Mouse (Mus musculus): Measurements from ENCODE around the gene Iqub.

Iqub gene

DNA sequence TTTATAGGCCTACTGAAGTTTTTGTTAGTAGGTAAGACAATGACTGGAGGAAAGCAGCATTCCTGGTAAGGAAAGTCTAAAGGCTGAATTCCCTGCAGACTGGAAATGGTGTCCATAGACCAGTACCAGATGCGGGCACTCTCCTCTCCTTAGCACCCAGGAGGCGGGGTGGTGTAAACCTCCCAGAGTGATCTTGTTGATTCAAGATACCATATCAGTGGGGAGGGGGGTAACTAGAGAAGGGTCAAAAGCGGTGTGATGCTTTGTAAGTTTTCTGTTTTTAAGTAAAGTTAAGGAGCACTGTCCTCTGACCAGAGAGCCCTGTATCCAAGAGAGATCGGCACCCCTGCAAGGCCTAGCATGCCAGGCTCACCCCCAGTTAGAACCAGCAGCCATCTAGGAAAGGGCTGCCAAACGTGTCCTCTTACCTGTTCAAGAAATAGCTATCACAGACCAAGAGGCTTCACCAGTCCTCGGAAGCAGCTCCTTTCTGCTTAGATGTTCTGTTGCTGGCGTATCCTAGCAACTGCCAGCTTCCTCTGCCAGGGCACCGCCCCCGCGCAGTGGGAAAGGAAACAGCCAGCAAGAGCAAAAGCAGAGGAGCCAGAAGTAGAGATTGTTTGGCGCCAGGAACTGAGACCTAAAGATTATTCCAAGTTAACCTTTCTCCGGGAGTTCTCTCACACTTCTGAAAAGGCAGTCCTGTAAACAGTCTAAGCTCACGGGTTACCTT, at the start of gene Iqub:
Gene Iqub (minus strand): TSS at position 516 of the 733 bp plus-strand sequence.
- peak; percentile 74 for DNase-seq (ENCODE audit: low read depth, low spot score)

DNA sequence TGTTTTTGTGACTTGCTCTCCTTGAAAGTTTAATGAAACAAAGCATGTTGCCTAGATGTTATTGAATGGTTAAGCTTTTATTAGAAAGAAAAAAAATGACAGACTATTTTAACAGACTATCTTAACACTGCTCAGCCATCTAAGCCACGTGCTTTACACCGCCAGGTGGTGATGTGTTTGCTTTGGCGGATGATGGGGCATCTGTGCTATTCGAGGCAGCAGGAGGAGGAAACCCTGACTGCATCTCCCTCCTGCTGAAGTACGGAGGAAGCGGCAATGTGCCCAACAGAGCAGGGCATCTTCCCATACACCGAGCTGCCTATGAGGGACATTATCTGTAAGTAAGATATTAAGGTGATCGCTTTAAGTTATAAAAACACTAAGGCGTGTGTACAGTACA, 49.2 kb upstream of the Iqub start:
- DNase-seq (ENCODE audit: low read depth, low spot score), result no peak

DNA sequence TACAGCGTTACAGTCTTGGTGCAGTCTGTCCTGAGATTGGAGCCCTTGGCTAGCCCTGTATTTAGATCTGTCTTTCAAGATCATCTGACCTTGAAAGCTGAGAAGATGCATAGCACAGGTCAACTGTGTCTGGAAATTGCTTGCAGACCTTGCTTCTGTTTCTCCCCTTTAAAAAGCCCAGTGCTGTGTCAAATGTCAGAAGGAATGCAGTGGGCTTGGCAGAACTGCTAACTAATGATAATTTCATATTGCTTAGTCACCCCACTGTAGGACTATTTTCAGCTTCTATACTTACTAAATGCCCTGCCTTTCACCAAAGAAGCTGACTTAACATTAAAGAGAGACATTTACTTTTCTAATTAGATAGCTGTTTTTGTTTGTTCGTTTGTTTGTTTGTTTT, 40.6 kb upstream of the Iqub start:
- DNase-seq (ENCODE audit: low read depth, low spot score), result no peak

DNA sequence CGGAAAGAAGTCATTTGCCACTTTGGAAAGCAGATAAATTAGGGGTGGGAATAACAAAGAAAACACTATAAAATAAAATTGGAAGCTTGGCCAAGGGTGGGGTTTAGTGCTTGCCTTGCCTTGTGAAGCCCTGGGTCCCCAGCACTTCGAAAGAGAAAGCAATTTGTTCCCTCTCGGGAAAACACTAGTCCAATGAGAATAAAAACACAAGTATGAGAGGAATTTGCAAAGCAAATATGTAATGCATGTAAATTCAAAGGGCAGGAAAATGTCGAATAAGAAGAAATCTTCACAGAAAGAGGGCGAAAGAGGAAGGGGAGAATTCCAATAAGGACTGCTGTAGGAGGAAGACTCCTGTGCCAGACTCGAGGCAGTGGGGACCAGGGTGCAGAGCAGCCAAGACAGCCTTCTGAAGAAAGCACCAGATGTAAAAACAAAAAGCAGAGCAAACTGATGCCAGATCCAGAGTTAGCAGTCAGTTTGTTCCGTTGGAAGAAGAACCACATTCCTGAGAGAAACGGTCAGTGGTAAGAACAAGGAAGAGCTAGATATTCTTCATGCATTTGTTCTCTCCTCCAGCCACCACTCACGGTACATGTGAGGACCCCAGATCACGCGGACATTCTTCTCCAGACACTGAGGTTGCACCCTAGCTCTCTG, 39.7 kb upstream of the Iqub start:
- no peak for DNase-seq (ENCODE audit: low read depth, low spot score)

DNA sequence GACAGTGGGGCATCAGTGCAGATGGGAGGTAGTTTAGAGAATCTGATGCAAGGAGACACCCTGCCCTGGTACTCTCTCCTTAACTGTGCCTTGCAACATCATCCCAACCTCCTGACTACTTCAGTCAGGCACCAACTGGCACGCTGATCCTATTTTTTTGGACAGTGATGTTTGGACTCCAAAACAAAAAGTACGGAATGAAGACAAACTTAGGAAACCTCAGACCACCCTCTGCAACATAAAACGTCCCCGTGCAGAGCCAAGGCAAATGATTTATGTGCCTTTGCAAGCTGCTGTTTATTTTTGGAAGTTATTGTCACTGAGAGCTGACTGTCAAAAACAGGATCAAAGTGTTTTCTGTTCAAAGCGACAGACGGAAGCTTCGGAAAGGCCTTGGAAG, 37.2 kb upstream of the Iqub start:
- no peak for DNase-seq (ENCODE audit: low read depth, low spot score)

DNA sequence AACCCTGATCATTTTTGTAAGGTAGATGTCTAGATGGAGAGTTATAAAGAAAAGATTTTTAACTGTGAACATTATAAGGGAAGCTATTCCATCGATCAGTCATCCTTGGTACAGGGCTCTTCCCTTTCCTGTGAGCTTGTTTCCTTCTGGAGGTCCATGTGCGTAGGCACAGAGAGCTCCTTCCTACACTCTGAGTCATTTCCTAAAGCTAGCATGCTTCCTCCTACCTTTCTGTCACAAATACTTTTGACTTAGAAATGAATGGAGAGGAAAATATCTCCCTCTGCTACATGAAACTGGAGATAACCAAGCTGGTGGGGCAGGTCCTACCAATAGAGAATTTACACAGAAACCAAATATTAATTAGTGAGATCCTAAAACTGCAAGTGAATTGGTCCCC, 34.9 kb upstream of the Iqub start:
- no peak for DNase-seq (ENCODE audit: low read depth, low spot score)

DNA sequence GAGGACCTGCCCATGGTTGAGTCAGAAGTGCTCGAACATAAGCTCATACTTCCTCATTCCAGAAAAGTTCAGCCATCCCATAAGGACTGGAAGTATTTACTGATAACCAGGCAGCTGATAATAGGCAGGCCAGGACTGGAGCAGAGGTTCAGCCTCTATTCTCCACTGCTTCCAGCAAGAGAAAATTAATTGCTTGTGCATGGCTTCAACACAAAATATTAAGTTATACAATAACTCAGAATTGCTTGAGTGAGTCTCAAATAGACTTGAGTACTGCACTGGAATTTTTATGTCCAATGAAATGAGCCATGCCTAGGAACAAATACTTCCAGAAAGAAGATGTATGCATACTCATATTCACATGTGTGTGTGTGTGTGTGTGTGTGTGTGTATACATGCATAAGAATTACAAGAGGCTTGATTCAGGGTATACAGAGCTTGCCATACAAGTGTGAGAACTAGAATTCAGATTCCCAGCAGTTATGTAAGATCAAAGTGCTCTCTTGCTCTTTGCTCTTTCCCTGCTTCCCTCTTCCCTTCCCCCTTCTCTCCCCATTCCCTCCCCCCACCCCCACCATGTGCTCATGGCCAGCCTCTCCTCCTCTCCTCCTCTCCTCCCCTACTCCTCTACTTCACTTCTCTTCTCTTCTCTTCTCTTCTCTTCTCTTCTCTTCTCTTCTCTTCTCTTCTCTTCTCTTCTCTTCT, 32.0 kb upstream of the Iqub start:
- DNase-seq (ENCODE audit: low read depth, low spot score), result no peak

DNA sequence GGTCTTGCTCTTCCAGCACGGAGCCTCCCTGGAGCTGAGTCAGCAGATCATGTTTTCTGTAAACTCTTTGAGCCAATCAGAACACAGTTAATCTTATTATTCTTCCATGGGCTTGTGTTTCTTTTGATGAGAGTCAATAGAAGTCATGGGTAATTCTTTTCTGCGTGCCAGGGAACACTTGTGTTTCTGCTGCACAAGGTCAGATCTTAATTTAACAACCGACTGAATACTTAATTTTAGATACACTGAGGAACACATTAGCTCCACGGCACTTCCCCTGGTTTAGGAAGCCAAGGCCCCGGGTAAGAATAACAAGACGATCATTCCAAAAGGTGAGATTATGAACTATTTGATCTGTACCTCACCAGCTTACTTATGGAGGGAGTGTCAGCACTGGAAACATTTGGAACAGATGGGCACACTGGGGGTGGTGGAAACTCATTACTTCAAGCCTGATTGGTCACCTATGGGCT, 28.3 kb upstream of the Iqub start:
- DNase-seq (ENCODE audit: low read depth, low spot score), result no peak

DNA sequence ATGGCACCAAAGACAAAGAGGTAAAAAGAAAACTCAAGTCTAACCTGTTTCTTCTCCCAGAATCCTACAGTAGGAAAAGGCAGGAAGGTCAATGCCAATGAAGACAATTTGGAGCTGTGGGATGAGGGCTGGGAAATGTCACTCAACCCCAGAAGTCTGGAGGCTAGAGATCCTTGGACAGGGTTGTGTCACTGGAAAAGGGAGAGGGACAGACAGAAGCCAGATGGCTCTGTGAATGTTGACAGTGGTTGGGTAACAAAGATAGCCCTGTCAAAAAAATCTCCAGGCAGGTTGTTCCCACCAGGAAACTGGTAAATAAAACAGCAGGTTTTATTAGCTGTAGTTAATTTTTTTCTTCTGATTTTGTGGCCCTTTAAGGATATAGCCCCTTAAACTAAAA, 27.5 kb upstream of the Iqub start:
- no peak for DNase-seq (ENCODE audit: low read depth, low spot score)

DNA sequence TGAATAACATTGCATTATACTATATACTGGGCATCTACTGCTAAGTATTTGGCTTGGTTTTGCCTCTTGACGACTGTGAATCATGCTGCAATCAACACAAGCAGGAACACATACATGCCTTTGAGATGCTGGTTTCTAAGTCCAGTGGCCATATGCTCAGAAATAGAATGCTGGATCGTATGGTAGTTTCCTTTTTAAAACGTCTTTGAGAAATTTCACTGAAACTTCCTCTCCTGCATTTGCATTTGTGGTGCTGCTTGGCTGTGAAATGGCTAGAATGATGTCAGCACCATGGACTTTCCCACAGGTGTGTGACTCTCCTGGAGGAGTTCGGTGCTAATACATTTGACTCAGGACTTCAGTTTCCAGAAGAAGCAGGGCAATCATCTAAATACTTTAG, 25.2 kb upstream of the Iqub start:
- DNase-seq (ENCODE audit: low read depth, low spot score), result no peak

DNA sequence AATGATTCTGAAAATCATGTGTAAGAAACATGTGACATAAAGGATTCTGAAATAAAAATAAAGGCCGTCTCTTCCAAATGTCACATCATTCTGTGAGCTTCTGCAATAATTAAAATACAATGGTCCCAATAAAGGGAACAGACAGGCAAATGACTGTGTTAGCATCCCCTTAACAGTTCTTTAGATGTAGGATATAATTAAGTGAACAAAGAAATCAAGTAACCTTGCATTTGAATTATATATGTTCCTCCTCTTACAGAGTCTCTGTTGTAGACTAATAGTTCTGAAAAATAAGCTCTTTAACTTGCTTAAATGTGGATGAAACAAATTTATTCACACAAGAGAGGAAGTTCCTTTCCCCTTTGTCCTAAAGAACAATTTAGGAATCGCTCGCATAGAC, 23.6 kb upstream of the Iqub start:
- no peak for DNase-seq (ENCODE audit: low read depth, low spot score)

DNA sequence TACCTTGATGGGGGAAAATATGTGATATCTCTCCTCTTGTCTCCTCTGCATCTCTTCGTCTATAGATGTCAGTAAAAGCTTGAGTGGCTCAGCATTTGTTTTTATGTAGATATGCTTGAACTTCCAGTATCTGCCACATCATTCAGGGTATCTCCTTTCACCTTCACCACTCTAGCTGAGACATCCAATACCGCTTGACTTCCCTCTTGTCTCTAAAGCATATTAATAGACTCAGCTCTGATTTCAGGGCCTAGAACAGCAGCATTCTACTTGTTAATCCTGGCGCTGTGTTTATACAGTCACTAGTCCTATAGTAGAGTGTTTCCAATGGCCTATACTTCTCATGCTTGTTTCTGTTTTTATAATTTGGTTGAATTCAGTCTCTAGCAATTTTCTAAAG, 17.9 kb upstream of the Iqub start:
- no peak for DNase-seq (ENCODE audit: low read depth, low spot score)

DNA sequence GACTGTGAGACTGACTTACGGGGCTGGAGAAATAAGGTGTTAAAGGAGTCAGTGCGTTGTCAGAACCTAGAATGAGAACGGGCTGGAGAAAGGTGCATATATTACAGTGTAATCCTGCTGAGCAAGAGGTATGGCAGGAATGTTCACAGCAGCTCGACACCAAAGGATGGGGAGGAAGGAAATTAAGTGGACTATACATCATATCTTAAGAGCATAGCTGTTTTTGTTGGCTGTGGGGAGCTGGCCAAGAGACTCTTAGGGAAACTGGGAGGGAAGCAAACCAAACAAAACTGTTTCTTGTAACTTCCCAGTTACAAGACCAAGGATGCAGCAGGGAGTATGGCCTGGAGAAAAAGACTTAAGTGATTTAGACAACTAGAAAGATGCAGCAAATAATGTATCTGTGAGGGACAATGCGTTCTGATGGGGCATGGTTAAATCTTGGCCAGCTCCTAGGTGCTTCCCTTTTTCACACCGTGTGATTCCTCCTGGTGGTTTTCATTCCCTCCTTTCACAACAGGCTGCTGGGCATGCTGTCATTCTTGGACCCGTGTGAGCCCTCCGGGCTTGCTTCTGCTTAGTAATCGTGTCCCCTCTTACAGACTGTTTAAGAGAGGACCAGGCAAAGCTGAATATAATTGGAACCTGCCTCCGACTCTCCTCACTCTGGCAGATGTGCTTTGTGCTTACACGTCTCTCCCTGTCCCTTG, 16.0 kb upstream of the Iqub start:
- DNase-seq (ENCODE audit: low read depth, low spot score), result no peak

DNA sequence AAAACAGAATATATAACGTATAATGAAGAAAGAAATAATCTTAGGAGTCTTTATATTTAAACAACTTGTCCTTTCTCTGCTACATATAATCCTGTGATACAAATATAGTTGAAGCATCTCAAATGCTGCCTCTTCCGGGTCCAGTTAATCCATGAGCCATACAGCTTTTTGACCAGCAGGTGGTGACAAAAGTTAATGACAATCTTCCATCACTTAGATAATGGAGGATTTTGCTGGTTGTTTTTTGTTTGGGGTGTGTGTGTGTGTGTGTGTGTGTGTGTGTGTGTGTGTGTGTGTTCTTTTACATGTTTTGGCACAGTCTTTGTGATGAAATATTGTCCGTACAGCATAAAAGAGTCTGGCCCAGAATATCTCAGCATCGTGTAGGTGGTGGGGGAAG, 15.3 kb upstream of the Iqub start:
- DNase-seq (ENCODE audit: low read depth, low spot score), result peak; percentile 50

DNA sequence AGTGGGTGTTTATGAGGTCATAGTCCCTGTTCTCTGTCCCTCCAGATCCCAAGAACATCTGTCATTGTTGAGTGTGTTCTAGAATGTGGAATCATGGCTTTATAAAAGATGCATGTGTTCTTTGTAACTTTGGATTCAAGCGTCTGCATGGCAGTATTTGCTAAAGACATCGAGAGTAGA, 13.1 kb upstream of the Iqub start, which contains the start of gene Asb15:
Gene Asb15 (plus strand): TSS at position 81 of the 180 bp plus-strand sequence.
- no peak for DNase-seq (ENCODE audit: low read depth, low spot score)

DNA sequence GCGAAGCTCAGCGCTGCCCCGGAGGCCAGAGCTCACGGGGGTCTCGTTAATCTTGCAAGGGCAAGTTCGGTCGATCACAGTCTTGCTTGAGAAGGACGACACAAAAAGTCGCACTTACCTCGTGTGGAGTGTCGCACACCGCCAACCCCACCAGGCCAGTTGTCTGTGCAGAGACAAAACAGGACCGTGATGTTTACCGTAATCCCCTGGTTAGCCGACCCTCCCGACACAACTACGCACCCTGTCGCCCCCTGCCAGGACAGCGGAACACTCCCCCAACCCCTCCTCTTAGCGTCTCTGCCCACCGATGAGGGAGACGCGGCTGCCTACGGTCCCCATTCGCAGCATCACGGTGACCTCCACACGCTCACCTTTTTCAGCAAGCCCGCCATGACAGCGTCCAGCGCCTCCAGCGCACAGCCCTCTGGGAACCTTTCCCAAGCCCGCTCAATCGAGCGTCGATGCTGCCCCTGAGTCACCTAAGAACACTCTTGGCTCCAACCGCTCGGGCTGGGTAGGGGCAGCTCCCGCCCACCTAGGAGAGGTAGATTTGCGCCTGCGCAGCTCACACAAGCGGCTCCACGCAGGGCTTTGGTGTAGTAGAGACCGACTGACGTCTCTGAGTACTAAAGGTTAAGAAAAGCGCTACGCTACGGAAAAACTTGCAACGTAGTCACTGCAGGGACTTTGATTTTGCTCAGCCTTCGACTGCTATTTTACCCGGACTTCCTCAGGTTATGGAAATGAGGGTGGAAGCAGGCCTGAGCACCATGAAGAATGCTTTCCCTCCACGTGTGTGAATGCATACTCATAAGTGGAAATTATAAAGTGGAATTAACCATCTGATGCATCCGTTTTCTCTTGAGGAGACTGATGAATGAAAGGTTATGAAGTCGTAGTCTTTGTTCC, 12.5 kb upstream of the Iqub start, which contains the start of gene Ndufa5:
Gene Ndufa5 (minus strand): TSS at position 859 of the 909 bp plus-strand sequence.
- peak; percentile 98 for DNase-seq (ENCODE audit: low read depth, low spot score)

DNA sequence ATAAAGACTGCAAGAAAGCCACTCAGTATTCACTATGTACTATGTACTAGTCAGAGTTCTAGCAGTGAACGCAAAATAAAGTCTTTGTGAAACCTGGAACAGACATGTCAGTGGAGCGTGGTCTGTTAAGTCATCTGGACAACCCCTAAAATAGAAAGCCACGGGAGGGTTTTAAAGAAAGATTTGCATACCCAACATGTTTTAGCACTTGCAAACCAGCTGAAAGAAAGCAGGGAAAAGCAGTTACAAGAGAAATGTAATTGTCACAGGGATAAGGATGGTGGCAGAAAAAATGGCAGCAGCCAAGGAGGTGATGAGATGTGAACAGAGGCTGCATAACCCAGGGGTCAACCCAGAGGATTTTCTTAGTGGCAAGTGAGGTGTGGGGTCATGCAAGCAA, 10.8 kb upstream of the Iqub start:
- no peak for DNase-seq (ENCODE audit: low read depth, low spot score)

DNA sequence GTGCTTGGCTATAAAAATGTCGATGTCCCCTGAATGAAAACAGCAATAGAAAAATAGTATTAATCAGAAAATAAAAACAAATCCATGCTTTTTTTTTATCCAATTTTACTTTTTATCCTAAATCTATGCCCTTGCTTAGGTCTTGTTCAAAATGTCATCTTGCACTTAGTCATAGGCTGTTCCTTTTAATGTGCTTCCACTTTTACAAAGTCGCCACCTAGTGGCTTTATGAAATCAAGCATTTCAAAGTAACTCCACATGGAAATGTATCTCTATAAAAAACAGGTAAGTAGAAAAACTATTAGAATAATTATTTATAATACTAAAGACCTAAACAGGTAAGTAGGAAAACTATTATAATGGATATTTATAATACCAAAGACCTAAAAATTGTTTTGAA, 1.3 kb upstream of the Iqub start:
- peak; percentile 52 for DNase-seq (ENCODE audit: low read depth, low spot score)

DNA sequence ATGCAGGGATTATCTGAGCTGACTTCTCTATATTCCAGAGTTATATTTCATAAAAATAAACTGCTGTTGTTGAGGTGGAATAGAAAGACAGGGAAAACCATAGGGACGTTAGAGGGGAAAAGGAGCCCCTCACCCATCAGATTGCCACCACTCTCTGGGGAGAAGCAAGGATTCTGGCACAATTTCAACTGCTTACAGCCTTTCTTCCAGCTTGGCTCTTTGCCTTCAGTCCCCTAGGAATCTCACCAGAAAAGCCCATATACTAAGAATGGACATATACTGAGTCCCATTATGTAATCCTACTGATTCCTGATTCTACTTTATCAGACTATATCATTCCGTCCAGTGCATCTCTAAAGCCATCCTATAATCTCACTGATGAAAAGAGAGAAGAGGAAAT, 10.7 kb downstream of the Iqub start:
- no peak for DNase-seq (ENCODE audit: low read depth, low spot score)

DNA sequence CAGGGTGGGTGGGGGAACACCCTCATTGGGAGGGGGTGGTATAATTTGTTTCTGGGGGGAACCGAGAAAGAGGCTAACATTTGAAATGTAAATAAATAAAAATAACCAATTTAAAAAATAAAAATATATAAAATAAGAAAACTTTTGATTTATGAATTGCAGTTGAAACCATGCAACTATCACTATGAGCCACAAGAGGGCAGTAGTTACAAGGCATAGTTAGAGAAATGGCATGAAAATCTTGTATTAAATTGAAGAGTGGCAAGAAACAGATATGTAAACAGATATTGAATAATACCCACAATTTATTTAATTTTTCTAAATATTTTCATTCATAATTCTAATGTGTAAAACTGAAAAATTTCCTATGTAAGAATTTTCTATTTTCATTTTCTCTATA, 24.5 kb downstream of the Iqub start:
- peak; percentile 21 for DNase-seq (ENCODE audit: low read depth, low spot score)

DNA sequence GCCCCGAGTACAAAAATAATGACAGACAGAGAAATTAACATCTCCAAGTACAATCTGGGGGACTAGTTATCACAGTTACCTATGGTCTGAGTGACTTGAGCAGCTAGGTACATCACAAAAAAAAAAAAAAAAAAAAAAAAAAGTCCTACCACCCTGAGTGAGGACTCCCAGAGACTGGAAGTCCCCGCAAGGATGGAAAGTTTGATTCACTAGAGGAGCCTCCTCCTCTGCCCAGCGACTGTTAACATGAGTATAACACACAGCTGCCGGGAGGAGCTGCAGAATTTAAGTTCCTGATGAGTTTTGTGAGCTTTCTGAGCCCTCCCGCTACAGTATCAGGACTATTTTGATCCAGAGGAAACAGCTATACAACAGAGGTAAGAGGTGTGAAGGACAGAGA, 28.3 kb downstream of the Iqub start:
- no peak for DNase-seq (ENCODE audit: low read depth, low spot score)
